Mouse (Mus musculus) stomach, postnatal 0 days (tissue): Measurements from ENCODE around the gene Fbxw10.

ENCODE experiments used
- CTCF ChIP-seq: IDR thresholded peaks from 2 replicates; pipeline ENCODE4 v1.5.1; 2016; ENCODE audit warnings: antibody characterized with exemption, low read depth, mild to moderate bottlenecking, moderate library complexity
- EP300 ChIP-seq: optimal IDR thresholded peaks from 2 replicates; pipeline ENCODE3; 2016; ENCODE audit warnings: antibody characterized with exemption

GRCm38 (mm10) chr11:62914532-62914931 is 67.7 kb downstream of the Fbxw10 start:
- TF ChIP-seq CTCF = peak; percentile 64
- no peak for TF ChIP-seq EP300
